ENCODE assay signal across 8 mouse cellular contexts in genomic region chr11:60931869-60932481, GRCm38 (mm10). TPM values are rescaled to one million over a fixed set of nuclear protein-coding genes. Genes with fewer than 3 reads are reported as not detected.
DNase-seq lines count a peak whose midpoint lies in the region; ATAC-seq and TF ChIP-seq lines count a peak whose summit lies in the region.

Gene Map2k3 (plus strand): TSS chr11:60932033.

- H3K27ac ChIP-seq in forebrain, embryonic 13.5 days = no peak within 1 kb of the TSS
- peak within 1 kb of the TSS; percentile 95 for H3K27ac ChIP-seq in liver, postnatal 0 days (ENCODE audit: low read depth)
- H3K27ac ChIP-seq in neural tube, embryonic 14.5 days (ENCODE audit: low read depth, low read length) = peak within 1 kb of the TSS; percentile 34

- no peaks in the 10 kb centered on the region for H3K27me3 ChIP-seq in E14TG2a.4 (ENCODE audit: insufficient read depth, low read length)
- H3K27me3 ChIP-seq in forebrain, embryonic 13.5 days = peaks cover 6% of the 10 kb centered on the region; the same call in 1 of the 2 replicates
- no peaks in the 10 kb centered on the region for H3K27me3 ChIP-seq in liver, postnatal 0 days (ENCODE audit: insufficient read depth, low read length)
- H3K27me3 ChIP-seq in neural tube, embryonic 14.5 days (ENCODE audit: control insufficient read depth, insufficient read depth, low read length) = no peaks in the 10 kb centered on the region

- H3K9me3 ChIP-seq in E14TG2a.4 (ENCODE audit: low read length) = no peaks in the 10 kb centered on the region
- no peaks in the 10 kb centered on the region for H3K9me3 ChIP-seq in forebrain, embryonic 13.5 days (replicated peaks)
- no peaks in the 10 kb centered on the region for H3K9me3 ChIP-seq in liver, postnatal 0 days (ENCODE audit: low read length)
- no peaks in the 10 kb centered on the region for H3K9me3 ChIP-seq in neural tube, embryonic 14.5 days (ENCODE audit: control insufficient read depth, low read length)

- peaks cover 84% of the 10 kb centered on the region for H3K4me1 ChIP-seq in E14TG2a.4 (replicated peaks; ENCODE audit: low read depth, low read length)
- H3K4me1 ChIP-seq in forebrain, embryonic 13.5 days = peaks cover 36% of the 10 kb centered on the region
- peaks cover 58% of the 10 kb centered on the region for H3K4me1 ChIP-seq in liver, postnatal 0 days (ENCODE audit: insufficient read depth)
- peaks cover 18% of the 10 kb centered on the region for H3K4me1 ChIP-seq in neural tube, embryonic 14.5 days (ENCODE audit: control insufficient read depth, insufficient read depth, low read length)

- peak within 1 kb of the TSS; percentile 84 for H3K4me2 ChIP-seq in forebrain, embryonic 13.5 days
- peak within 1 kb of the TSS; percentile 78 for H3K4me2 ChIP-seq in liver, postnatal 0 days (ENCODE audit: low read depth, low read length)
- peak within 1 kb of the TSS; percentile 69 for H3K4me2 ChIP-seq in neural tube, embryonic 14.5 days (ENCODE audit: low read depth, low read length)

- peaks cover 57% of the 10 kb centered on the region for H3K36me3 ChIP-seq in E14TG2a.4 (ENCODE audit: insufficient read depth, low read length)
- H3K36me3 ChIP-seq in forebrain, embryonic 13.5 days (ENCODE audit: poor library complexity, severe bottlenecking) = no peaks in the 10 kb centered on the region
- H3K36me3 ChIP-seq in liver, postnatal 0 days (replicated peaks; ENCODE audit: insufficient read depth, low read length) = peaks cover 3% of the 10 kb centered on the region; the same call in 1 of the 2 replicates
- no peaks in the 10 kb centered on the region for H3K36me3 ChIP-seq in neural tube, embryonic 14.5 days (ENCODE audit: control insufficient read depth, insufficient read depth, low read length)

- no peak for TF ChIP-seq EP300 in liver, postnatal 0 days (IDR thresholded peaks at IDR 0.05; ENCODE audit: low read depth)

- peak; percentile 96 for DNase-seq in c-Kit-positive CD71-positive TER-119-positive erythroid progenitor cells, embryonic 14.5 days (ENCODE audit: low spot score)
- DNase-seq in heart, postnatal 10 days = peak; percentile 98
- DNase-seq in large intestine, adult 2 months (ENCODE audit: low read depth, low spot score) = peak; percentile 85
- DNase-seq in liver, postnatal 0 days = peak; percentile 98
- DNase-seq in testis, postnatal 10 days (ENCODE audit: low spot score) = peak; percentile 97

- under 1% methylated on average over 59 of the region's 59 CpGs for WGBS in forebrain, embryonic 13.5 days
- 0% methylated on average over 51 of the region's 59 CpGs for WGBS in large intestine, adult 2 months
- under 1% methylated on average over 59 of the region's 59 CpGs for WGBS in liver, postnatal 0 days (ENCODE audit: insufficient replicate concordance)
- WGBS in neural tube, embryonic 14.5 days = under 1% methylated on average over 52 of the region's 59 CpGs

- intact Hi-C loops in heart, postnatal 10 days (cut with DNase I) = loop anchor here (2.0 to 10.0 kb wide), 2 partner anchors 53 to 333 kb away; partner anchors contain the start of genes Aldh3a2 and Tmem11

- ATAC-seq in forebrain, embryonic 13.5 days = peak; percentile 97
- peak; percentile 83 for ATAC-seq in liver, postnatal 0 days
- peak; percentile 96 for ATAC-seq in neural tube, embryonic 14.5 days (ENCODE audit: low read depth)

- H3K4me3 ChIP-seq in E14TG2a.4 (replicated peaks; ENCODE audit: low read length) = peak within 1 kb of the TSS; percentile 97
- H3K4me3 ChIP-seq in forebrain, embryonic 13.5 days = peak within 1 kb of the TSS; percentile 67
- H3K4me3 ChIP-seq in liver, postnatal 0 days (ENCODE audit: low read depth, low read length) = peak within 1 kb of the TSS; percentile 96
- H3K4me3 ChIP-seq in neural tube, embryonic 14.5 days (ENCODE audit: low read depth, low read length) = peak within 1 kb of the TSS; percentile 80

- no peak for TF ChIP-seq CTCF in E14TG2a.4 (conservative IDR thresholded peaks at IDR 0.05; ENCODE audit: low read length)
- peak; percentile 17; the same call in 1 of the 2 replicates for TF ChIP-seq CTCF in liver, postnatal 0 days (IDR thresholded peaks at IDR 0.05; ENCODE audit: low read depth)

- peak within 1 kb of the TSS; percentile 82 for H3K9ac ChIP-seq in forebrain, embryonic 13.5 days
- H3K9ac ChIP-seq in liver, postnatal 0 days (replicated peaks) = peak within 1 kb of the TSS; percentile 99
- peak within 1 kb of the TSS; percentile 63 for H3K9ac ChIP-seq in neural tube, embryonic 14.5 days (replicated peaks; ENCODE audit: low read depth, low read length)

RNA-seq across cellular contexts. Expression of gene Map2k3, which starts in this region (rescaled TPM):
- polyA plus RNA-seq in forebrain, embryonic 13.5 days (2015; fragmentation: Nextera tagmentation; extraction: Ambion mirVana) = 33.9 and 36.1 TPM in 2 replicates
- total RNA-seq in heart, postnatal 10 days (2021) = 10 to 100 TPM; 56.2 to 57.1 TPM
- 85.1 and 90.0 TPM in 2 replicates for polyA plus RNA-seq in large intestine, adult 2 months (2012; rRNA removed)
- polyA plus RNA-seq in liver, postnatal 0 days (2015; fragmentation: Nextera tagmentation; extraction: Ambion mirVana) = 61.7 and 66.5 TPM in 2 replicates
- 22.5 and 28.9 TPM in 2 replicates for polyA plus RNA-seq in neural tube, embryonic 14.5 days (2014; fragmentation: Nextera tagmentation; extraction: Ambion mirVana)
